Mouse (Mus musculus) bone marrow, adult 2 months (tissue): ENCODE data around the gene Agpat1.

ENCODE experiments used
- CTCF ChIP-seq: fragments of 200-500 bp; IDR thresholded peaks from 2 replicates; pipeline ENCODE4 v1.5.1; 2011; ENCODE audit warnings: low read length, control low read depth; ENCODE audit not compliant: control insufficient read depth, insufficient read depth
- POLR2A ChIP-seq: fragments of 200-500 bp; IDR thresholded peaks from 2 replicates; pipeline ENCODE4 v1.6.1; 2011; ENCODE audit warnings: low read depth, mild to moderate bottlenecking, control low read depth, low read length, borderline replicate concordance; ENCODE audit not compliant: control insufficient read depth

GRCm38 (mm10) chr17:34639461-34640255 is 35.6 kb downstream of the Agpat1 start:
- TF ChIP-seq CTCF (no peak), POLR2A (no peak)
